Mouse (Mus musculus): Measurements from ENCODE around the gene Usp7. TPM values are rescaled to one million over a fixed set of nuclear protein-coding genes. Genes with fewer than 3 reads are reported as not detected.

Usp7 gene
- polyA plus RNA-seq, 1 experiment from 2014 or later, result 26.5 TPM

DNA sequence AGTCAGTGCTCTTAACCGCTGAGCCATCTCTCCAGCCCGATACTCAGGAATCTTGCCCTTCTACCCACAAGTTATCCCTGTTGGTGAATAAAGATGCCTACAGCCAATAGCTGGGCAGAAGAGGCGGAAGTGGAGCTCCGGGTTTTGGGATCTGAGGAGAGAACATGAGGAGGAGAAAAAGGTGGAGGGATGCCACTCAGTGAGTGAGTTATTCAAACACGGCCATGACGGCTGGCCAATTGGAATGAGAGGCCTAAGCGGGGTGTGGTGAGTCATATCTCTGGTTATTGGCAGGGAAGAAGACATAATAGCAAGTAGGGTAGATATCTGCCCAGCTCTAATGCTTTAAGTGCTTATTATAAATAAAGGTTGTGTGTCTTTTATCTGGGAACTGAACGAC lies 43.2 kb downstream of the Usp7 start:
- 98% methylated on average over 8 of the region's 8 CpGs for WGBS
- Histone ChIP-seq H3K4me2 (ENCODE audit: low read length) (no peak overlapping the region), H3K9me3 (replicated peaks; ENCODE audit: control insufficient read depth, low read length, poor library complexity, severe bottlenecking) (no peaks in the 10 kb centered on the region), H3K9ac (ENCODE audit: low read depth, low read length) (no peak overlapping the region), H3K27ac (ENCODE audit: low read length) (no peak overlapping the region), H3K36me3 (ENCODE audit: control insufficient read depth, insufficient read depth, low read length) (no peaks in the 10 kb centered on the region), H3K4me1 (ENCODE audit: control insufficient read depth, insufficient read depth, low read length) (no peaks in the 10 kb centered on the region), H3K27me3 (ENCODE audit: control insufficient read depth, insufficient read depth, low read depth, low read length) (no peaks in the 10 kb centered on the region), H3K4me3 (ENCODE audit: low read depth, low read length) (no peak overlapping the region)
- ATAC-seq, result no peak

- 86% methylated on average over 6 of the region's 6 CpGs for WGBS
- ATAC-seq, result no peak
- Histone ChIP-seq H3K27ac (ENCODE audit: low read length) (no peak overlapping the region), H3K9ac (ENCODE audit: low read depth, low read length) (no peak overlapping the region), H3K4me1 (ENCODE audit: control insufficient read depth, insufficient read depth, low read length) (no peaks in the 10 kb centered on the region), H3K36me3 (ENCODE audit: control insufficient read depth, insufficient read depth, low read length) (no peaks in the 10 kb centered on the region), H3K9me3 (replicated peaks; ENCODE audit: control insufficient read depth, low read length, poor library complexity, severe bottlenecking) (no peaks in the 10 kb centered on the region), H3K4me3 (ENCODE audit: low read depth, low read length) (no peak overlapping the region), H3K27me3 (ENCODE audit: control insufficient read depth, insufficient read depth, low read depth, low read length) (no peaks in the 10 kb centered on the region), H3K4me2 (ENCODE audit: low read length) (no peak overlapping the region)
Measured at GRCm38 (mm10) chr16:8748175-8748846, 43.8 kb downstream of the Usp7 start.

- Histone ChIP-seq H3K4me1 (ENCODE audit: control insufficient read depth, insufficient read depth, low read length) (no peaks in the 10 kb centered on the region), H3K27me3 (ENCODE audit: control insufficient read depth, insufficient read depth, low read depth, low read length) (no peaks in the 10 kb centered on the region), H3K4me3 (ENCODE audit: low read depth, low read length) (no peak overlapping the region), H3K9me3 (replicated peaks; ENCODE audit: control insufficient read depth, low read length, poor library complexity, severe bottlenecking) (no peaks in the 10 kb centered on the region), H3K36me3 (ENCODE audit: control insufficient read depth, insufficient read depth, low read length) (no peaks in the 10 kb centered on the region), H3K9ac (ENCODE audit: low read depth, low read length) (no peak overlapping the region), H3K4me2 (ENCODE audit: low read length) (no peak overlapping the region), H3K27ac (ENCODE audit: low read length) (no peak overlapping the region)
- 89% methylated on average over 3 of the region's 3 CpGs for WGBS
- ATAC-seq, result no peak
Measured at GRCm38 (mm10) chr16:8747772-8748171, 44.3 kb downstream of the Usp7 start.

GRCm38 (mm10) chr16:8746509-8746908 lies 45.6 kb downstream of the Usp7 start:
- Histone ChIP-seq H3K9ac (ENCODE audit: low read depth, low read length) (no peak overlapping the region), H3K4me3 (ENCODE audit: low read depth, low read length) (no peak overlapping the region), H3K27ac (ENCODE audit: low read length) (no peak overlapping the region), H3K36me3 (ENCODE audit: control insufficient read depth, insufficient read depth, low read length) (no peaks in the 10 kb centered on the region), H3K4me1 (ENCODE audit: control insufficient read depth, insufficient read depth, low read length) (no peaks in the 10 kb centered on the region), H3K9me3 (replicated peaks; ENCODE audit: control insufficient read depth, low read length, poor library complexity, severe bottlenecking) (no peaks in the 10 kb centered on the region), H3K4me2 (ENCODE audit: low read length) (no peak overlapping the region), H3K27me3 (ENCODE audit: control insufficient read depth, insufficient read depth, low read depth, low read length) (no peaks in the 10 kb centered on the region)
- WGBS, result 85% methylated on average over 2 of the region's 2 CpGs
- ATAC-seq, result no peak

DNA sequence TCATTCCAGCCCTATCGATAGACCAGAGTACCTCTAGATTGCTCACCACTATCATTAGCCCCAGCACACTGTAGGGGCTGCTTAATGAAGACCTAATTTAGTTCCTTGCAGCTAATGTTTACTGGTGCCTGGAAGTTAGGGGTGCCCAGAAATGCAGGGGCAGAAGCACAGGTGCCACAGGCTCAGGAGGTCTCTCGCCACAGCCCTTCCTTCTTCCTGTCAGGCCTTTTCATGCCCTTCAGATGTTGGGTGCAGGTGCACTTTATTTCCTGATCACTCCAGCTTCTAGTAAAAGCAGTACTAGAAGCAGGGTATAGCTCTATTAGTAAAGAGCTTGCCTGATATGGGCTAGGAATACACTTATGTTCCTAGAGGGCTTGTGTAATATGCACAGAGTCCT lies 46.4 kb downstream of the Usp7 start:
- WGBS, result 97% methylated on average over 2 of the region's 2 CpGs
- Histone ChIP-seq H3K4me3 (ENCODE audit: low read depth, low read length) (no peak overlapping the region), H3K27ac (ENCODE audit: low read length) (no peak overlapping the region), H3K9ac (ENCODE audit: low read depth, low read length) (no peak overlapping the region), H3K36me3 (ENCODE audit: control insufficient read depth, insufficient read depth, low read length) (no peaks in the 10 kb centered on the region), H3K4me2 (ENCODE audit: low read length) (no peak overlapping the region), H3K27me3 (ENCODE audit: control insufficient read depth, insufficient read depth, low read depth, low read length) (no peaks in the 10 kb centered on the region), H3K4me1 (ENCODE audit: control insufficient read depth, insufficient read depth, low read length) (no peaks in the 10 kb centered on the region), H3K9me3 (replicated peaks; ENCODE audit: control insufficient read depth, low read length, poor library complexity, severe bottlenecking) (no peaks in the 10 kb centered on the region)
- ATAC-seq, result no peak

- no peaks in the 10 kb centered on the region for H3K36me3 ChIP-seq (ENCODE audit: control insufficient read depth, insufficient read depth, low read length)
- H3K4me3 ChIP-seq (ENCODE audit: low read depth, low read length), result no peak overlapping the region
- H3K4me1 ChIP-seq (ENCODE audit: control insufficient read depth, insufficient read depth, low read length), result no peaks in the 10 kb centered on the region
- no peak overlapping the region for H3K27ac ChIP-seq (ENCODE audit: low read length)
- H3K9me3 ChIP-seq (replicated peaks; ENCODE audit: control insufficient read depth, low read length, poor library complexity, severe bottlenecking), result no peaks in the 10 kb centered on the region
- no peak overlapping the region for H3K4me2 ChIP-seq (ENCODE audit: low read length)
- ATAC-seq, result no peak
- 73% methylated on average over 3 of the region's 3 CpGs for WGBS
- H3K9ac ChIP-seq (ENCODE audit: low read depth, low read length), result no peak overlapping the region
- H3K27me3 ChIP-seq (ENCODE audit: control insufficient read depth, insufficient read depth, low read depth, low read length), result no peaks in the 10 kb centered on the region
Measured at GRCm38 (mm10) chr16:8743989-8744388, 48.1 kb downstream of the Usp7 start.

DNA sequence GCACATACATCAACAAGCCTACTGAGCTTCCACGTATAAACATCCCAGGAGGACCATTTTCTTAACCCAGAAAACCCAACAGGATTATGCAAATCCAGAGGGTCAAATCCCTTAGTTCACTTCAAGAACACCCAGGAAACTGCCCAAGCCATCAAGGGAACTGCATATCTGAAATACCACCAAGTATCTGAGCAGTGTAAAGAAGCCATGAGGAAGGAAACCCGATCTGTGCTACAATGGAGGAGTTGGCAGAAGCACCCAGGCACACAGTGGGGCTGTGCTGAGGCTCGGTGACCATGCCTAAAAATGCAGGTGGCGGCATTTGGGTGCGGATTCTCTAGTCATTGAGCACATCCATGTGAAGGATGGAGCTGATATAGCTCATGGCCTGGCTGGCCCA lies 50.4 kb downstream of the Usp7 start:
- Histone ChIP-seq H3K4me1 (ENCODE audit: control insufficient read depth, insufficient read depth, low read length) (peaks cover 6% of the 10 kb centered on the region), H3K4me2 (ENCODE audit: low read length) (no peak overlapping the region), H3K9me3 (replicated peaks; ENCODE audit: control insufficient read depth, low read length, poor library complexity, severe bottlenecking) (no peaks in the 10 kb centered on the region), H3K36me3 (ENCODE audit: control insufficient read depth, insufficient read depth, low read length) (no peaks in the 10 kb centered on the region), H3K9ac (ENCODE audit: low read depth, low read length) (no peak overlapping the region), H3K27me3 (ENCODE audit: control insufficient read depth, insufficient read depth, low read depth, low read length) (no peaks in the 10 kb centered on the region), H3K4me3 (ENCODE audit: low read depth, low read length) (no peak overlapping the region), H3K27ac (ENCODE audit: low read length) (no peak overlapping the region)
- 79% methylated on average over 5 of the region's 5 CpGs for WGBS
- ATAC-seq, result no peak

GRCm38 (mm10) chr16:8741110-8741509 lies 51.0 kb downstream of the Usp7 start:
- no peak for ATAC-seq
- H3K9ac ChIP-seq (ENCODE audit: low read depth, low read length), result no peak overlapping the region
- WGBS, result 70% methylated on average over 1 of the region's 1 CpGs
- H3K36me3 ChIP-seq (ENCODE audit: control insufficient read depth, insufficient read depth, low read length), result no peaks in the 10 kb centered on the region
- no peak overlapping the region for H3K27ac ChIP-seq (ENCODE audit: low read length)
- H3K4me3 ChIP-seq (ENCODE audit: low read depth, low read length), result no peak overlapping the region
- no peaks in the 10 kb centered on the region for H3K27me3 ChIP-seq (ENCODE audit: control insufficient read depth, insufficient read depth, low read depth, low read length)
- peaks cover 12% of the 10 kb centered on the region for H3K4me1 ChIP-seq (ENCODE audit: control insufficient read depth, insufficient read depth, low read length)
- no peaks in the 10 kb centered on the region for H3K9me3 ChIP-seq (replicated peaks; ENCODE audit: control insufficient read depth, low read length, poor library complexity, severe bottlenecking)
- H3K4me2 ChIP-seq (ENCODE audit: low read length), result no peak overlapping the region

- H3K4me2 ChIP-seq (ENCODE audit: low read length), result peak overlapping the region; percentile 67
- H3K27ac ChIP-seq (ENCODE audit: low read length), result peak overlapping the region; percentile 96
- no peaks in the 10 kb centered on the region for H3K9me3 ChIP-seq (replicated peaks; ENCODE audit: control insufficient read depth, low read length, poor library complexity, severe bottlenecking)
- WGBS, result 1% methylated on average over 85 of the region's 126 CpGs
- peak overlapping the region; percentile 79 for H3K4me3 ChIP-seq (ENCODE audit: low read depth, low read length)
- peak overlapping the region; percentile 89 for H3K9ac ChIP-seq (ENCODE audit: low read depth, low read length)
- no peaks in the 10 kb centered on the region for H3K36me3 ChIP-seq (ENCODE audit: control insufficient read depth, insufficient read depth, low read length)
- peak; percentile 92 for ATAC-seq
- peaks cover 32% of the 10 kb centered on the region for H3K4me1 ChIP-seq (ENCODE audit: control insufficient read depth, insufficient read depth, low read length)
- no peaks in the 10 kb centered on the region for H3K27me3 ChIP-seq (ENCODE audit: control insufficient read depth, insufficient read depth, low read depth, low read length)
Measured at GRCm38 (mm10) chr16:8738542-8739514, 53.3 kb downstream of the Usp7 start.
